Mouse (Mus musculus) ovary, postnatal 10 days (tissue): ENCODE measurements around the gene Srsf2.
A peak's percentile ranks its signal among the peaks of the same experiment; 100 is the strongest.
"Not testable (repeated sequence)": the region's sequence is repeated elsewhere in the genome, so short reads cannot be mapped to it uniquely, and the experiment has no call there.

Source experiments
- DNase-seq: peaks from one replicate; pipeline ENCODE4 v3.0.0; 2022; ENCODE audit warnings: low spot score

Srsf2 gene

GRCm38 (mm10) chr11:116852891-116853511 lies at the start of gene Srsf2:
Srsf2 (minus strand) TSS chr11:116853094.
- peak; percentile 97 for DNase-seq

GRCm38 (mm10) chr11:116902588-116902987 lies 49.7 kb upstream of the Srsf2 start:
- DNase-seq = not testable (repeated sequence)

- DNase-seq = no peak
Measured at GRCm38 (mm10) chr11:116899247-116899646, 46.4 kb upstream of the Srsf2 start.

- DNase-seq = no peak
Measured at GRCm38 (mm10) chr11:116895402-116895801, 42.5 kb upstream of the Srsf2 start.

GRCm38 (mm10) chr11:116893532-116894442 lies 40.9 kb upstream of the Srsf2 start:
- DNase-seq = no peak

- no peak for DNase-seq
Measured at GRCm38 (mm10) chr11:116887136-116887535, 34.2 kb upstream of the Srsf2 start.

- DNase-seq = peak; percentile 55
Measured at GRCm38 (mm10) chr11:116885275-116886151, 32.6 kb upstream of the Srsf2 start.

- DNase-seq = no peak
Measured at GRCm38 (mm10) chr11:116884061-116884460, 31.2 kb upstream of the Srsf2 start.

GRCm38 (mm10) chr11:116882446-116882845 lies 29.6 kb upstream of the Srsf2 start:
- no peak for DNase-seq

- no peak for DNase-seq
Measured at GRCm38 (mm10) chr11:116881440-116881839, 28.5 kb upstream of the Srsf2 start.

- no peak for DNase-seq
Measured at GRCm38 (mm10) chr11:116880839-116881238, 27.9 kb upstream of the Srsf2 start.

- DNase-seq = no peak
Measured at GRCm38 (mm10) chr11:116878454-116878853, 25.6 kb upstream of the Srsf2 start.

GRCm38 (mm10) chr11:116873987-116874386 lies 21.1 kb upstream of the Srsf2 start:
- DNase-seq = no peak

- DNase-seq = no peak
Measured at GRCm38 (mm10) chr11:116871538-116871937, 18.6 kb upstream of the Srsf2 start.

GRCm38 (mm10) chr11:116869641-116870040 lies 16.7 kb upstream of the Srsf2 start:
- no peak for DNase-seq

GRCm38 (mm10) chr11:116869223-116869622 lies 16.3 kb upstream of the Srsf2 start:
- no peak for DNase-seq

GRCm38 (mm10) chr11:116868129-116868528 lies 15.2 kb upstream of the Srsf2 start:
- no peak for DNase-seq

- no peak for DNase-seq
Measured at GRCm38 (mm10) chr11:116865945-116866585, 13.2 kb upstream of the Srsf2 start.

GRCm38 (mm10) chr11:116864444-116864843 lies 11.6 kb upstream of the Srsf2 start:
- no peak for DNase-seq

GRCm38 (mm10) chr11:116857183-116857850 lies 4.4 kb upstream of the Srsf2 start:
- no peak for DNase-seq

GRCm38 (mm10) chr11:116854279-116854678 lies 1.4 kb upstream of the Srsf2 start:
- no peak for DNase-seq
